Mouse (Mus musculus) limb, embryonic 14.5 days (tissue): ENCODE results near the gene Gm5148. TPM values are rescaled to one million over a fixed set of nuclear protein-coding genes. Genes with fewer than 3 reads are reported as not detected.

Source experiments
- ATAC-seq: fragments of 200-750 bp; cut with Nextera tagmentation; 2 replicates; pipeline ENCODE4 v1.8.0; 2017; ENCODE audit warnings: low read depth, moderate number of reproducible peaks, moderate TSS enrichment; ENCODE audit not compliant: low FRiP score
- DNase-seq: peaks from one replicate; pipeline ENCODE4 v3.0.0-alpha.2; 2015; ENCODE audit warnings: low spot score
- H3K27ac ChIP-seq: fragments of 300-500 bp; sonication (generic); replicated peaks from 2 replicates; pipeline ENCODE4 v1.5.1; 2014; ENCODE audit warnings: low read depth, mild to moderate bottlenecking, low read length, moderate library complexity, mixed read lengths
- H3K27me3 ChIP-seq: fragments of 300-500 bp; sonication (generic); 2 replicates; pipeline ENCODE4 v1.6.1; 2014; ENCODE audit warnings: low read length, mixed read lengths; ENCODE audit not compliant: control insufficient read depth, insufficient read depth
- H3K36me3 ChIP-seq: fragments of 300-500 bp; sonication (generic); 2 replicates; pipeline ENCODE4 v1.6.1; 2014; ENCODE audit warnings: mild to moderate bottlenecking, low read length, moderate library complexity, mixed read lengths; ENCODE audit not compliant: control insufficient read depth, insufficient read depth
- H3K4me1 ChIP-seq: fragments of 300-500 bp; sonication (generic); 2 replicates; pipeline ENCODE4 v1.6.1; 2014; ENCODE audit warnings: antibody characterized with exemption, low read length, mixed read lengths; ENCODE audit not compliant: control insufficient read depth, insufficient read depth
- H3K4me2 ChIP-seq: fragments of 300-500 bp; sonication (generic); replicated peaks from 2 replicates; pipeline ENCODE4 v1.6.1; 2014; ENCODE audit warnings: low read depth, mild to moderate bottlenecking, low read length, moderate library complexity; ENCODE audit not compliant: severe bottlenecking
- H3K4me3 ChIP-seq: fragments of 300-500 bp; sonication (generic); replicated peaks from 2 replicates; pipeline ENCODE4 v1.5.1; 2014; ENCODE audit warnings: low read length
- H3K9ac ChIP-seq: fragments of 300-500 bp; sonication (generic); 2 replicates; pipeline ENCODE4 v1.6.1; 2014; ENCODE audit warnings: mild to moderate bottlenecking, low read depth, low read length, moderate library complexity; ENCODE audit not compliant: severe bottlenecking
- H3K9me3 ChIP-seq: fragments of 300-500 bp; sonication (generic); 2 replicates; pipeline ENCODE4 v1.6.1; 2016; ENCODE audit warnings: low read length; ENCODE audit not compliant: control insufficient read depth
- POLR2A ChIP-seq: fragments of 200-500 bp; IDR thresholded peaks from 2 replicates; pipeline ENCODE4 v1.8.0; 2012; ENCODE audit warnings: inconsistent platforms, mild to moderate bottlenecking, moderate library complexity, borderline replicate concordance; ENCODE audit not compliant: insufficient read depth, insufficient read length; ENCODE audit errors: extremely low read depth
- whole genome bisulfite sequencing: fragments of 180-500 bp; shearing (Covaris S2); extraction: QIAGEN DNeasy Blood & Tissue Kit; methylation state at CpG from one replicate; pipeline ENCODE4 v1.1.7; 2014; 5-methylcytosine and 5-hydroxymethylcytosine counted together
- polyA plus RNA-seq, 2 experiments: library from polyadenylated mRNA; depleted of rRNA in 1 of 2; stranded (reverse) in 1 of 2; unstranded in 1 of 2; fragments of >200 nt; fragmentation: Nextera tagmentation in 1 of 2; extraction: Ambion mirVana in 1 of 2; gene quantifications; 2 replicates each; pipeline versions ENCODE4 v1.2.1 to v1.2.3; 2012 to 2014

The Gm5148 gene
- polyA plus RNA-seq, 2 experiments: 6.3 to 8.1 TPM

DNA sequence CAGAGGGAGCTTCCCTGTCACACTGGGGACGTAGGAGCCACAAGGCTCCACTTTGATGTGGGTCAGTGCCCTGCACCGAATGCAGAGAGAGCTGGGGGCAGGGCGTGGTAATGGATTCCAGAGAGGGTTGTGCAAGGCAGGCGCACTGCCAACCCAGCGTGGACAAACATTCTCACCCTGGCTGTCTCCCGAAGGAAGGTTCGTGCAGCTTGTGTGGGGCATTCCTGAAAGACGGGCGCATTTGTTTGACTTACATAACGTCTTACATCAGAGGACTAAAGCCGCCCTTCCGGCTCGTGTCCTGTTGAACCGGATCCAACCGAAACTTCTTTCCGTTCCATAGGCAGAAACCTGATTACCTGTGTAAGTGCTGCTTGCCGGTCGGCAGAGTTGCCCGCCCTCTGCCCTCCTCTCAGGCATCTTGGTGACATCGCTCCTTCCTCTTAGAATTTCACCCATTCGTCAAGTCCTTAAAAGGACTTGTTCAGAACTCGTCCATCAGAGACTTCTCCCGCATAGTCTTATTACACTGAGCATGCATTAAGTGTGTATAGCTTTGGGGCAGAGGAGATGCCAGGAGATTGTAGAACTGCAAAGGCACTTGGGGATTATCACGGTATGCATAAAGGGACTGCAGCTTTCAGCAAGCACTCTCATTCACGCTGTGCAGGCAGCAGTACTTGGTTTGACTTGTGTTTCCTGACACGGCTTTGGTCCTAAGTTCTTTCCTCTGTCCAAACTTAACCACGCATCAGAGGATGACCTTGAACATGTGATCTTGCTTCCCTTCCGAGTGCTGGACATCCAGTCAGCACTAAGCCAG, 36.9 kb downstream of the Gm5148 start:
- H3K4me2 ChIP-seq: peak overlapping the region; percentile 61
- H3K27ac ChIP-seq: no peak overlapping the region
- no peaks in the 10 kb centered on the region for H3K36me3 ChIP-seq
- peak overlapping the region; percentile 50 for H3K9ac ChIP-seq
- H3K4me3 ChIP-seq: peak overlapping the region; percentile 30
- 0 out of 2 replicates have a peak, but pooled peaks have one; percentile 23 for ATAC-seq
- H3K4me1 ChIP-seq: peaks cover 9% of the 10 kb centered on the region; the same call in 1 of the 2 replicates
- WGBS: 23% methylated on average over 28 of the region's 28 CpGs
- H3K9me3 ChIP-seq: no peaks in the 10 kb centered on the region
- no peaks in the 10 kb centered on the region for H3K27me3 ChIP-seq
- no peak for TF ChIP-seq POLR2A
- peak; percentile 61 for DNase-seq

DNA sequence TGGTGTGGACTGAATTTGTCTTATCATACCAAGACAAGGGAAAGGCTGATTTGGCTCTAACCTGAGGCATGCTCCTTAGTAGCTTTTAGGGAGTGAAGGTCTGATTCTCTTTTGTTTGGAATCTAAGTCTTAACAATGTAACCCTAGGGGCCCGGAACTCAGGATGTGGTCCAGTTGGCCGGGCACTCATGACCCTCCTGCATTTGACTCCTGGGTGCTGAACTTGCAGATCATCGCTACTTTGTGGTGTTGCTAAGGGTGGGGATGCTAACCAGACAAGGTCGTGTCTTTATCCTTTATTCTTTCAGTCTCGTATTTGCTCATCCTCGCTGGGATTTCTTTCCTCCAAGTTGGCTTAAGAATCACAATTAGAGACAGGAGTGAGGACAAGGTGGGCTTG, 37.5 kb downstream of the Gm5148 start:
- H3K9ac ChIP-seq: peak overlapping the region; percentile 50
- 33% methylated on average over 6 of the region's 6 CpGs for WGBS

DNA sequence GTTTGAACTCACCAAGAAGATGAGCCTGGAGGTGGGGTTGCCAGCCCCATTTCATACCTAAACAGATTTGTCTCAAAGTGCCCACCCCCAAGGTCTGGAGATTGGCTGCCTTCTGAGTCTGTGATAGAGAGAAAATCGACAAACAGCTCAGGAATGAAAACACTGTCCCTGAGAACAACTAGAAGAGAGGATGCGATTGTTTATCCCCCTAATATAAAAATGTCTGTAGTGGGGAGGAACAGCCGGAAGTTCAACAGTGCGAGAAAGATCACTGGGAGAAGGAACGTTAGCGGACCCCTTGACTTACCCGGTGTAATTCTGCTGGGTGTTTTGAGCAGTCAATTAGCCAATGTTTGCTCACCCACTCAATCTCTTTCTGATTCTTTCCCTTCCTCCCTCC, 38.1 kb downstream of the Gm5148 start:
- 49% methylated on average over 7 of the region's 7 CpGs for WGBS
- H3K27ac ChIP-seq: no peak overlapping the region
- ATAC-seq: no peak
- H3K4me1 ChIP-seq: peaks cover 9% of the 10 kb centered on the region; the same call in 1 of the 2 replicates
- no peak for TF ChIP-seq POLR2A
- H3K9ac ChIP-seq: no peak overlapping the region
- H3K27me3 ChIP-seq: no peaks in the 10 kb centered on the region
- H3K4me3 ChIP-seq: no peak overlapping the region
- H3K9me3 ChIP-seq: no peaks in the 10 kb centered on the region
- no peak overlapping the region for H3K4me2 ChIP-seq
- DNase-seq: no peak
- H3K36me3 ChIP-seq: no peaks in the 10 kb centered on the region

More for the DNA sequence above, 37.5 kb downstream of the Gm5148 start:
- H3K9me3 ChIP-seq: no peaks in the 10 kb centered on the region
- H3K4me1 ChIP-seq: peaks cover 9% of the 10 kb centered on the region; the same call in 1 of the 2 replicates
- TF ChIP-seq POLR2A: no peak
- no peak for ATAC-seq
- no peak for DNase-seq
- H3K4me3 ChIP-seq: peak overlapping the region; percentile 30
- peak overlapping the region; percentile 61 for H3K4me2 ChIP-seq
- no peaks in the 10 kb centered on the region for H3K27me3 ChIP-seq
- no peaks in the 10 kb centered on the region for H3K36me3 ChIP-seq
- H3K27ac ChIP-seq: no peak overlapping the region

DNA sequence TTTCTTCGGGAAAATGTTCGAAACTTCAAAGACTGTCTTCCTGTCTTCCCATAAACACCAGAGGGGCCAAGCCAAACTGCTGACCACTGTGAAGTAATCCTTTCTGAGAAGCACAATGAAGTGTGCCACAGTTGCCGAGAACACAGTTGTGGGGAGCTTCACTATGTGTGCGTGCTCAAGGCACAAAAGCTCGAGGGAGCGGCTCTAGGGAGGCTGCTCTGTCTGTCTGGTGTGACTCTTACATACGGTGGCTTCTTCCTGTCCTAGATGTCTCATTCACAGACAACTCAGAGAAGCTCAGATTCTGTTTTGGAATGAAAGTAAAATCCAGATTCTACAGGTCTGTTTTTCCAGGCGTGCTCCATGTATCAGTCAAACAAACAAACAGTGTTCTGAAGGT, 48.0 kb downstream of the Gm5148 start:
- ATAC-seq (no peak), DNase-seq (no peak)
- no peaks in the 10 kb centered on the region for H3K9me3 ChIP-seq
- TF ChIP-seq POLR2A: no peak
- H3K4me3 ChIP-seq: no peak overlapping the region
- no peak overlapping the region for H3K27ac ChIP-seq
- no peaks in the 10 kb centered on the region for H3K36me3 ChIP-seq
- 74% methylated on average over 8 of the region's 8 CpGs for WGBS
- no peaks in the 10 kb centered on the region for H3K4me1 ChIP-seq
- H3K4me2 ChIP-seq: no peak overlapping the region
- H3K9ac ChIP-seq: no peak overlapping the region
- H3K27me3 ChIP-seq: no peaks in the 10 kb centered on the region

DNA sequence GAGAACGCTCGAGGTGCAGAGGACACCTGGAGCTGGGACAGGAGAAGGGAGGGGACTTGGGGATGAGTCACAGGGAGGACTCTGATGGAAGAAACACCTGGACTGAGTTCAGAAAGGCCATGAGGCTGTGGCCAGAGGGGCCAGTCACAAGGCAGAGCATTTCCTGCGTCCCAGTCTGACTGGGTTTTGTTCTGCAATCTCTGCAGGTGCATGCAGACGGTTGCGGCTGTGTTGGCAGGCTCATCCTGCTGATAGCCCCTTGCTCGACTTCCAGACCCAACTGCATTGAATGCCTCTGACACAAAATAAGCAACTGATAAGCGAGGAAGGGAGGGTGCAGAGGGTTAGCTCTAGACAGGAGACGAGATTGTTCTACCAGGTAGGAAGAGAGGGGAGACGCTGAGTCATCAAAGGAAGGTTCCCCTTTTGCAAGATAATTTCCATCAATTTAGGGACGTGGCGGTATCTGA, 49.2 kb downstream of the Gm5148 start:
- H3K9ac ChIP-seq: no peak overlapping the region
- DNase-seq (no peak), ATAC-seq (no peak)
- H3K4me1 ChIP-seq: no peaks in the 10 kb centered on the region
- H3K27ac ChIP-seq: no peak overlapping the region
- no peaks in the 10 kb centered on the region for H3K27me3 ChIP-seq
- H3K4me3 ChIP-seq: no peak overlapping the region
- 0 out of 2 replicates have a peak, but pooled peaks cover under 1% of the 10 kb centered on the region for H3K9me3 ChIP-seq
- no peak for TF ChIP-seq POLR2A
- 78% methylated on average over 11 of the region's 11 CpGs for WGBS
- H3K4me2 ChIP-seq: no peak overlapping the region
- H3K36me3 ChIP-seq: no peaks in the 10 kb centered on the region
